Mouse (Mus musculus): ENCODE results near the gene Cdk15. TPM values are rescaled to one million over a fixed set of nuclear protein-coding genes. Genes with fewer than 3 reads are reported as not detected.

Gene Cdk15
- not detected for total RNA-seq (2023)

GRCm38 (mm10) chr1:59256751-59257231 lies at the start of gene Cdk15:
Gene Cdk15 (plus strand): TSS chr1:59256906.

GRCm38 (mm10) chr1:59236856-59237441 lies 19.8 kb upstream of the Cdk15 start, which contains the start of gene Als2:
Gene Als2 (minus strand): TSS chr1:59237231.

Other genes starting within 250 kb of the Cdk15 start
- not detected for gene C2cd6, start 162.0 kb upstream of the Cdk15 start, total RNA-seq (2023)
- gene Tmem237, start 136.5 kb upstream of the Cdk15 start, total RNA-seq (2023), result 1 to 10 TPM; 3.8 to 4.9 TPM
- not detected for gene Mpp4, start 93.5 kb upstream of the Cdk15 start, total RNA-seq (2023)
- 10 to 100 TPM; 14.3 to 15.9 TPM for gene Als2, start 19.7 kb upstream of the Cdk15 start, total RNA-seq (2023)
- gene Fzd7, start 225.5 kb downstream of the Cdk15 start, total RNA-seq (2023), result 10 to 100 TPM; 20.2 to 23.1 TPM

Measured in monocyte, adult 59 days (primary cell).